Mouse (Mus musculus): ENCODE data around the gene Cmss1.

- TF ChIP-seq GATA1 (IDR thresholded peaks at IDR 0.05; ENCODE audit: low read length) (no peak), TAL1 (IDR thresholded peaks at IDR 0.05; ENCODE audit: low read length) (no peak)
Observed at GRCm38 (mm10) chr16:57421680-57422417, 184.8 kb downstream of the Cmss1 start.
